Mouse (Mus musculus) stomach, embryonic 16.5 days (tissue): ENCODE data around the gene AA467197. TPM values are rescaled to one million over a fixed set of nuclear protein-coding genes. Genes with fewer than 3 reads are reported as not detected.

Experiments used
- ATAC-seq: fragments of 200-750 bp; cut with Nextera tagmentation; 2 replicates; pipeline ENCODE4 v1.8.0; 2017; ENCODE audit warnings: moderate number of reproducible peaks, moderate TSS enrichment; ENCODE audit not compliant: insufficient read depth, low FRiP score
- H3K27ac ChIP-seq: fragments of 300-500 bp; sonication (generic); 2 replicates; pipeline ENCODE4 v1.5.1; 2014; ENCODE audit warnings: low read length
- H3K27me3 ChIP-seq: fragments of 300-500 bp; sonication (generic); 2 replicates; pipeline ENCODE4 v1.6.1; 2014; ENCODE audit warnings: low read length, control low read depth, mixed read lengths; ENCODE audit not compliant: control insufficient read depth, insufficient read depth
- H3K36me3 ChIP-seq: fragments of 300-500 bp; sonication (generic); 2 replicates; pipeline ENCODE4 v1.6.1; 2014; ENCODE audit warnings: low read length; ENCODE audit not compliant: control insufficient read depth, insufficient read depth
- H3K4me1 ChIP-seq: fragments of 300-500 bp; sonication (generic); 2 replicates; pipeline ENCODE4 v1.6.1; 2014; ENCODE audit warnings: low read length, control low read depth, mixed read lengths; ENCODE audit not compliant: control insufficient read depth, insufficient read depth
- H3K4me2 ChIP-seq: fragments of 300-500 bp; sonication (generic); 2 replicates; pipeline ENCODE4 v1.6.1; 2014; ENCODE audit warnings: low read depth, low read length, mixed read lengths
- H3K4me3 ChIP-seq: fragments of 300-500 bp; sonication (generic); replicated peaks from 2 replicates; pipeline ENCODE4 v1.5.1; 2014; ENCODE audit warnings: mild to moderate bottlenecking, low read length
- H3K9ac ChIP-seq: fragments of 300-500 bp; sonication (generic); 2 replicates; pipeline ENCODE4 v1.6.1; 2014; ENCODE audit warnings: low read length
- H3K9me3 ChIP-seq: fragments of 300-500 bp; sonication (generic); replicated peaks from 2 replicates; pipeline ENCODE4 v1.6.1; 2016; ENCODE audit warnings: low read length, control low read depth; ENCODE audit not compliant: control insufficient read depth
- WGBS: fragments of 180-500 bp; shearing (Covaris S2); extraction: QIAGEN DNeasy Blood & Tissue Kit; methylation state at CpG from one replicate; pipeline ENCODE4 v1.1.7; 2014; 5-methylcytosine and 5-hydroxymethylcytosine counted together
- polyA plus RNA-seq: library from polyadenylated mRNA; unstranded; fragments of >200 nt; fragmentation: Nextera tagmentation; extraction: Ambion mirVana; gene quantifications from 2 replicates; pipeline ENCODE4 v1.2.1, GENCODE M21; 2015

AA467197 gene
- polyA plus RNA-seq, 1 experiment from 2014 or later: 34.1 TPM

DNA sequence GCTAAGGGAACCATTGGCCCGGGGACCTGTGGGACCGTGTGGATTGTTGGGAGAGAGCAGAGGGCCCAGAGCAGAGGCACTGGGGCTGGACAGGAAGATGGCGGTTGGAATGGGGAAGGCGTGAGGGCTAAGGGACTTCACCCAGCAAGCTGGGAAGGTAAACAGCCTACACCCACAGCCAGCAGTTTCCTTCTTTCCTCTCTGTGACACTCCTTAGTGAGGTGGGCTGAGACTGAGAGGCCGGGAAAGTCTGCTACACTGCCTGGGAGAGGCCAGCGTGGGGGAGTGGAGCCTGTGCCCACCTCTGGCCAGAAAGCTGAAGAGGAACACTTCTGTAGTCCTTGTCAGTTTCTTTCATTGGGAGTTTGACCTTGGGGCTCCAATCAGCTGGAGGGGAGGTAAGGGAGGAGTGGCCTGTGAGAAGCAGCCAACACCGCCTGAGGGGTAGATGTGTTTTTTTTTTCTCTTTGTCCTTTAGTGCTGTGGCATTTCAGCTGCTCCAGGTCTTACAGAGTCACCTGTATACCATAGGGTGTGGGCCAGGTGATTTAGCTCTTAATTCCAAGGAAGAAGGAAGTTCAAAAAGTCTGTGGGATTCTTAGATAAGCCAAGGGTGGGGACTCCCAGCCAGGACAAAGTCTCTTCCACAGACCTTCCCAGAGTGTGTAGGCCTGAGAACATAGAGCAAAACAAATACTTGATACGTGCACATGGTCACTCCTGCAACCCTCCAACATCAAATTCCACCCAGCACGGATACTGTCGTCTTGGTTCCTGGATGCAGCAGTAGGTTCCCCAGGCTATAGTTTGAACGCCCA is 21.1 kb downstream of the AA467197 start:
- Histone ChIP-seq H3K9me3 (no peaks in the 10 kb centered on the region), H3K27ac (peak overlapping the region; percentile 92), H3K4me3 (no peak overlapping the region), H3K9ac (no peak overlapping the region), H3K27me3 (no peaks in the 10 kb centered on the region), H3K4me1 (no peaks in the 10 kb centered on the region), H3K36me3 (no peaks in the 10 kb centered on the region), H3K4me2 (no peak overlapping the region)
- 67% methylated on average over 11 of the region's 11 CpGs for WGBS
- peak; percentile 90 for ATAC-seq

DNA sequence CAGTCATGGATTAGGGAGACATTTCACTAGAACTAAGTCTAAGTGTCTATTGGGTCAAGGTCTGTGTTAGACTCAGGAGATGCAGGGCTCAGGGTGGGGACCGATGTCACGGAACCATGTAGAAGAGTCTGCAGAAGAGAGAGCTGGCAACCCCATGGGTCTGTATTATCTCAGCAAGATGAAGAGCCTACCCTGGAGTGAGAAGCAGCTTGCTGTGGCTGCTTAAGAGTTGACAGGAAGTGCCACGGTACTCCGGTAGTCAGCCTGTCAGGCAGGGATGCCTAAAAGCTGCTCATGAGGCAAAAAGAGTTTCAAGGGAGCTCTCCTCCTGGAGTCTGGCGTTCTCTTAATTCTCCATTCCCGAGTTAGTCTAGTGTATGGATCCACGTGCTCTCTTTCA is 23.0 kb downstream of the AA467197 start:
- Histone ChIP-seq H3K27ac (no peak overlapping the region), H3K4me2 (no peak overlapping the region), H3K36me3 (no peaks in the 10 kb centered on the region), H3K9me3 (no peaks in the 10 kb centered on the region), H3K4me3 (no peak overlapping the region), H3K27me3 (no peaks in the 10 kb centered on the region), H3K4me1 (no peaks in the 10 kb centered on the region), H3K9ac (no peak overlapping the region)
- no peak for ATAC-seq
- WGBS: 81% methylated on average over 7 of the region's 7 CpGs

DNA sequence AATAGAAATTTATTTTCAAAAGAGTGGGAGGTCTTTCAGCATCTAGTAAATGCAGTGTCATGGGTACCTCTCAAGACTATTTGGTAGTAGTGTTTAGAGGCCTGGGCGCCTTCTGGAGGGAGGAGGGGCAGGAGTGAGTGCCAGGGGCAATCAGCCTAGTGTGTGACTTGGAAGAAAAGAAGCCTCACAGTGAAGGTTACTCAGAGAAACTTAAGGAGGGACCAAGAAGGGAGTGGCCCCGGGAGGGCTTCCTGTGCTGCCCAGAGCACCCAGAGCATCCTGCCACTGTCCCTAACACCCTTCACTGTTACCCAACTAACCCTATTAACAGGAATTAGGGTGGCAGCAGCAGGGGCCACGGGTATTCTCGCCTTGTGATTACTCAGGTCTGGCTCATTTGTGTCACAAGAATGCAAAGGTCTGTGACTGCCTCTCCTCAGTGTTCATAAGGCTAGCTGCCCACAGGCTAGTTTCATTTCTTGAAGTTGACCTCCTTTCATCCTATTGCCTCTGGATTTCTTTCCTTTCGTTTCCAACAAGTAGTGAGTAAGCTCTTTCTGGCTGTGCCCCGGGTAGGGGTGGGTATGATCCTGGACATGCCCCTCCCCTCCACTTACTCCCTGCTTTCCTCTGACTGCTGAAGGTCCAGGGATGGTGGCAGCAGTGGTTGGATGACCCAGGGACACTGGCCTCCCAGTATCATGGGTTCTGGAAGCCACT is 28.6 kb downstream of the AA467197 start:
- Histone ChIP-seq H3K4me1 (no peaks in the 10 kb centered on the region), H3K27me3 (no peaks in the 10 kb centered on the region), H3K27ac (no peak overlapping the region), H3K36me3 (no peaks in the 10 kb centered on the region), H3K9ac (no peak overlapping the region), H3K9me3 (no peaks in the 10 kb centered on the region), H3K4me2 (no peak overlapping the region), H3K4me3 (no peak overlapping the region)
- no peak for ATAC-seq
- WGBS: 43% methylated on average over 6 of the region's 6 CpGs

DNA sequence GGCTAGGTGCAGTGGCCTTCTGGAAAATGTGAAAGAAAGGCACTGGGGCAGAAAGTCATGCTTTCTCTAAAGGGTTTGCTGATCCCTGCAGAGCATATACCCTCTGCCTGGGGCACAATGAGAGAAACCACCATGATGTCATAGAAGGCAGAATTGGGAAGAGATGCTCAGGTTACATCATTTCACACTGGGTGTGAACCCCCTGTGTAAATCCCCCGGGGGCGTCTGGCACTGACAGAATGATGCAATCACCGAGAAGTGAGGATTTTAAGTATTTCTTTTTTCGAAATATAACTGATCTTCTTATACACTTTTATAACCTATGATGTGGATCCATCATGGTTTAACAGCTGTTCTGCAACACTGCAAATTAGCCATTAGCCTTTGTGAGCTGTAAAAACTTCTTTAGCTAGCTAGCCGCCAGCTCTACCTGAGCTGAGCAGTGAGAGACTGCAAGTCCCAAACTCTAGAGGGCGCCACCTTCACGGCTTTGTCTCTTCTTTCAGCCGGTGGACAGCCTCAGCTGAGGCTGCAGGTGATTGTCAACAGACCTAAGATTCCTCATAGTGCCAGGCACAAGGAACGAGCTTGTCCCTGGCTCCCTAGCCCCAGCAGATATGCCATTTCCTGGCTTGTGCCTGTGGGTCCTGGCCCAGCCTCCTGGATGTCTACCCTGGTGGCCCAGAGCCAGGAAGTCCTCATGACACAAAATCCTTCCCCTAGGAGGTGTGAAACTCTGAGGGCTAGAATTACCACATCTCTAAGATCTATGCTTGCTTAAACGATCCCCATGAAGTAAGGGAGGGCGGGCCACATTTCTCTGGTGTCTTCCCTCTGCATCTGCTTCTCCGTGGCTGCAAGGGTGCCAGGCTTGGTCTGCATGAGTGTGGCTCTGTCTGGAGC is 29.4 kb downstream of the AA467197 start:
- WGBS: 37% methylated on average over 12 of the region's 12 CpGs
- ATAC-seq: peak; percentile 60; the same call in 1 of the 2 replicates
- Histone ChIP-seq H3K9me3 (no peaks in the 10 kb centered on the region), H3K4me2 (no peak overlapping the region), H3K27ac (no peak overlapping the region), H3K9ac (no peak overlapping the region), H3K4me1 (no peaks in the 10 kb centered on the region), H3K4me3 (no peak overlapping the region), H3K36me3 (no peaks in the 10 kb centered on the region), H3K27me3 (no peaks in the 10 kb centered on the region)

DNA sequence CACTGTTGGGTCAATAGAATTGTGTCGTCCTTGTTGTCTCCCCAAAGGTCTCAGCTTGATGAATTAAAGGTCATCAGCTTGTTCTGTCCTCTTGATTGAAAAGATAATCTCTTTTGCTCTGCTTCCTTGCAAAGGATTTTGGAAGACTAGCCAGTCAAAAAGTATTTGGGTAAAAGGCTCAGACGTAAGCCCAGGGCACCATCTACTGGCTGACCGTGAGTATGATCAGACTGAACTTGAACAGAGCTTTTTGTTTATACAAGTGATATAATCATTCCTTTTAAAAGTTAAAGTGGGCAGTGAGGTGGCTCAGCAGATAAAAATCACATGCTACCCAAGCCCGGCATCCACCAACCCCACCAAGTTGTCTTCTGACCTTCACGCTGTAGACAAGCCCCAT is 31.1 kb downstream of the AA467197 start:
- Histone ChIP-seq H3K4me2 (no peak overlapping the region), H3K9ac (no peak overlapping the region), H3K9me3 (no peaks in the 10 kb centered on the region), H3K4me3 (no peak overlapping the region), H3K27ac (no peak overlapping the region), H3K4me1 (no peaks in the 10 kb centered on the region), H3K36me3 (no peaks in the 10 kb centered on the region), H3K27me3 (no peaks in the 10 kb centered on the region)
- no peak for ATAC-seq
- 20% methylated on average over 5 of the region's 5 CpGs for WGBS

DNA sequence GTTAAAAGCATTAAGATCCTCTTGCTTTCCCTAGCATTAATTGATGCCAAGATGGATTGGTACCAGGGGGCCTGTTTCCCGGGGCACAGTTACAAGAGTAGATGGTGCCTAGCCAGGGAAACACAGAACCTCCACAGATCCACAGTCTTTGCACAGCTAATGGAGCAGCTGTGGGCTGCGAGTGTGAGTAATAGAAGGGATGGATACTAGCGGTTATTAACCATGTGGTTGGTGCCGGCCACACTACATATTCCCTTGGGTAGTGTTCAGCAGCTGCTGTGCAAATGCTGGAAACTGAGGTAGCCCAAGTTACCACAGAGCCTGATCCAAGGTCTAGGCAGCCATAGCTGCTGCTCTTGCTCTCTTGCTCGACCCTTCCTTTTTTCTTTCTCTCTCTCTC is 34.9 kb downstream of the AA467197 start:
- H3K27me3 ChIP-seq: no peaks in the 10 kb centered on the region
- H3K9me3 ChIP-seq: no peaks in the 10 kb centered on the region
- no peak overlapping the region for H3K27ac ChIP-seq
- H3K4me3 ChIP-seq: no peak overlapping the region
- no peaks in the 10 kb centered on the region for H3K4me1 ChIP-seq
- no peak overlapping the region for H3K4me2 ChIP-seq
- H3K9ac ChIP-seq: no peak overlapping the region
- H3K36me3 ChIP-seq: no peaks in the 10 kb centered on the region
- 63% methylated on average over 5 of the region's 5 CpGs for WGBS
- no peak for ATAC-seq

DNA sequence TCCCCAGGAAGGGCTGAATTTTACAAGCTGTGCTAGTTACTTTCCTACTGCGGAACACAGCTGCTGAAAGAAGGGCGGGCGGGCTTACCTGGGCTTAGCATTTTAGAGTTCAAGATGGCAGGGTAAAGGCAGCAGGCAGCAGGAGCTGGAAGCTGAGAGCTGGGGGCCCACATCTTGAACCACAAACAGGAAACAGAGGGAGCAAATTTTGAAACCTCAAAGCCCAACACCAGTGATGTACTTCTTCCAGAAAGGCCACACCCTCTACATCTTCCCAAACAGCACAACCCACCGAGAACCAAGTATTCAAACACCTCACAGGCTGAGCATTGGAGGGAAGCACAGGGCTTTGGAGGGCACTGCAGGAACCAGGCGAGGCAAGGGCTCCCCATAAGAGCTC is 36.1 kb downstream of the AA467197 start:
- no peaks in the 10 kb centered on the region for H3K9me3 ChIP-seq
- no peak overlapping the region for H3K4me3 ChIP-seq
- no peaks in the 10 kb centered on the region for H3K36me3 ChIP-seq
- H3K4me2 ChIP-seq: no peak overlapping the region
- whole genome bisulfite sequencing: 71% methylated on average over 5 of the region's 5 CpGs
- H3K4me1 ChIP-seq: no peaks in the 10 kb centered on the region
- no peak overlapping the region for H3K9ac ChIP-seq
- ATAC-seq: no peak
- H3K27ac ChIP-seq: no peak overlapping the region
- H3K27me3 ChIP-seq: no peaks in the 10 kb centered on the region

DNA sequence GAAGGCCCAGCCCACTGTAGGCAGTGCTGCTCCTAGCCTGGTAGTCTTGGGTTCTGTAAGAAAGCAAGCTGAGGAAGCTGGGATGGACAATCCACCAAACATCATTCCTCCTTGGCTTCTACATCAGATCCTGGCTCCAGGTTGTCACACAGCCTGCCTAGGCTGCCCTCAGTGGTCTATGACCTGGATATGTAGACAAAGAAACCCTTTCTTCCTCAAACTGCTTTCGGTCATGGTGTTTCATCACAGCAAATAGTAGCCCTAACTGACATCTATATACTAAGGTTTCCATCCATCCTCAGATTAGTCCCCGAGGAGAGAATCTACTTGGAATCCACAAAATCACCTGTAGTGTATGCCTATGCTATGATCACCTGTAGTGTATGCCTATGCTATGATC is 38.3 kb downstream of the AA467197 start:
- no peaks in the 10 kb centered on the region for H3K27me3 ChIP-seq
- H3K4me1 ChIP-seq: no peaks in the 10 kb centered on the region
- 92% methylated on average over 2 of the region's 2 CpGs for WGBS
- H3K9me3 ChIP-seq: no peaks in the 10 kb centered on the region
- no peak overlapping the region for H3K9ac ChIP-seq
- H3K4me3 ChIP-seq: no peak overlapping the region
- no peak for ATAC-seq
- no peak overlapping the region for H3K4me2 ChIP-seq
- H3K36me3 ChIP-seq: no peaks in the 10 kb centered on the region
- H3K27ac ChIP-seq: no peak overlapping the region
